Mouse (Mus musculus) olfactory bulb, adult 2 months (tissue): ENCODE data around the gene Ppm1h.

Experiments used
- CTCF ChIP-seq: fragments of 200-500 bp; IDR thresholded peaks from 2 replicates; pipeline ENCODE4 v1.5.1; 2012; ENCODE audit warnings: low read depth, mild to moderate bottlenecking, low read length, moderate library complexity; ENCODE audit not compliant: insufficient read depth
- POLR2A ChIP-seq: fragments of 200-500 bp; IDR thresholded peaks from 2 replicates; pipeline ENCODE4 v1.6.1; 2012; ENCODE audit warnings: mild to moderate bottlenecking, low read depth, low read length, moderate library complexity; ENCODE audit not compliant: insufficient read depth

- TF ChIP-seq CTCF (no peak), POLR2A (no peak)
Observed at GRCm38 (mm10) chr10:122943824-122944223, 265.3 kb downstream of the Ppm1h start.
